Mouse (Mus musculus) hindbrain, postnatal 0 days (tissue): ENCODE results near the gene Zfp787. TPM values are rescaled to one million over a fixed set of nuclear protein-coding genes. Genes with fewer than 3 reads are reported as not detected.

Experiments
- ATAC-seq: fragments of 200-750 bp; cut with Nextera tagmentation; 2 replicates; pipeline ENCODE4 v1.8.0; 2017; ENCODE audit warnings: mild to moderate bottlenecking, moderate TSS enrichment, moderate library complexity
- DNase-seq: peaks from one replicate; pipeline ENCODE4 v3.0.0-alpha.2; 2015; ENCODE audit warnings: low spot score
- H3K27ac ChIP-seq: fragments of 300-500 bp; sonication (generic); 2 replicates; pipeline ENCODE4 v1.5.1; 2014; ENCODE audit warnings: mild to moderate bottlenecking
- H3K27me3 ChIP-seq: fragments of 300-500 bp; sonication (generic); 2 replicates; pipeline ENCODE4 v1.6.1; 2014; ENCODE audit warnings: low read length, mixed read lengths; ENCODE audit not compliant: insufficient read depth
- H3K36me3 ChIP-seq: fragments of 300-500 bp; sonication (generic); 2 replicates; pipeline ENCODE4 v1.6.1; 2014; ENCODE audit warnings: low read length, mixed read lengths; ENCODE audit not compliant: insufficient read depth
- H3K4me1 ChIP-seq: fragments of 300-500 bp; sonication (generic); 2 replicates; pipeline ENCODE4 v1.6.1; 2014; ENCODE audit warnings: antibody characterized with exemption, low read length, mixed read lengths; ENCODE audit not compliant: insufficient read depth
- H3K4me2 ChIP-seq: fragments of 300-500 bp; sonication (generic); 2 replicates; pipeline ENCODE4 v1.6.1; 2014; ENCODE audit warnings: low read depth, mild to moderate bottlenecking, low read length, moderate library complexity, mixed read lengths
- H3K4me3 ChIP-seq: fragments of 300-500 bp; sonication (generic); 2 replicates; pipeline ENCODE4 v1.5.1; 2014; ENCODE audit warnings: low read length
- H3K9ac ChIP-seq: fragments of 300-500 bp; sonication (generic); replicated peaks from 2 replicates; pipeline ENCODE4 v1.6.1; 2014; ENCODE audit warnings: mild to moderate bottlenecking, low read length, moderate library complexity, mixed read lengths
- H3K9me3 ChIP-seq: fragments of 300-500 bp; sonication (generic); 2 replicates; pipeline ENCODE4 v1.6.1; 2016; ENCODE audit warnings: low read length, mixed read lengths
- CTCF ChIP-seq: IDR thresholded peaks from 2 replicates; pipeline ENCODE4 v1.5.1; 2016; ENCODE audit warnings: antibody characterized with exemption, control low read depth, low read depth
- WGBS: fragments of 180-500 bp; shearing (Covaris S2); extraction: QIAGEN DNeasy Blood & Tissue Kit; methylation state at CpG from one replicate; pipeline ENCODE4 v1.1.7; 2014; 5-methylcytosine and 5-hydroxymethylcytosine counted together
- polyA plus RNA-seq: library from polyadenylated mRNA; unstranded; fragments of >200 nt; fragmentation: Nextera tagmentation; extraction: Ambion mirVana; gene quantifications from 2 replicates; pipeline ENCODE4 v1.2.1, GENCODE M21; 2015
- total RNA-seq: library from RNA; depleted of rRNA; stranded (reverse); fragments of >200 nt; gene quantifications from 2 replicates; pipeline ENCODE4 v1.2.3, GENCODE M21; 2014

Zfp787 gene
- total and polyA plus RNA-seq, 2 experiments from 2014 or later: 61.4 to 71.0 TPM

- Histone ChIP-seq H3K4me1 (no peaks in the 10 kb centered on the region), H3K36me3 (peaks cover 22% of the 10 kb centered on the region), H3K9me3 (no peaks in the 10 kb centered on the region), H3K4me2 (no peak overlapping the region), H3K4me3 (no peak overlapping the region), H3K9ac (no peak overlapping the region), H3K27ac (no peak overlapping the region), H3K27me3 (no peaks in the 10 kb centered on the region)
- ATAC-seq: no peak
- DNase-seq: no peak
- 73% methylated on average over 2 of the region's 2 CpGs for WGBS
- TF ChIP-seq CTCF: no peak
Measured at GRCm38 (mm10) chr7:6186756-6187155, 31.0 kb upstream of the Zfp787 start.

- Histone ChIP-seq H3K27ac (no peak overlapping the region), H3K4me2 (no peak overlapping the region), H3K9me3 (no peaks in the 10 kb centered on the region), H3K4me3 (no peak overlapping the region), H3K9ac (no peak overlapping the region), H3K36me3 (peaks cover 22% of the 10 kb centered on the region), H3K4me1 (no peaks in the 10 kb centered on the region), H3K27me3 (no peaks in the 10 kb centered on the region)
- 98% methylated on average over 2 of the region's 2 CpGs for WGBS
- ATAC-seq (no peak), DNase-seq (no peak)
- TF ChIP-seq CTCF: no peak
Measured at GRCm38 (mm10) chr7:6186176-6186575, 30.4 kb upstream of the Zfp787 start.

- no peaks in the 10 kb centered on the region for H3K4me1 ChIP-seq
- peaks cover 22% of the 10 kb centered on the region for H3K36me3 ChIP-seq
- no peak for DNase-seq
- H3K9me3 ChIP-seq: no peaks in the 10 kb centered on the region
- H3K27ac ChIP-seq: no peak overlapping the region
- H3K9ac ChIP-seq: no peak overlapping the region
- no peaks in the 10 kb centered on the region for H3K27me3 ChIP-seq
- no peak for TF ChIP-seq CTCF
- no peak overlapping the region for H3K4me3 ChIP-seq
- no peak for ATAC-seq
- WGBS: 91% methylated on average over 1 of the region's 1 CpGs
- no peak overlapping the region for H3K4me2 ChIP-seq
Measured at GRCm38 (mm10) chr7:6185391-6185790, 29.6 kb upstream of the Zfp787 start.

GRCm38 (mm10) chr7:6184521-6184920, 28.7 kb upstream of the Zfp787 start:
- H3K27ac ChIP-seq: no peak overlapping the region
- ATAC-seq (no peak), DNase-seq (no peak)
- H3K9me3 ChIP-seq: no peaks in the 10 kb centered on the region
- H3K4me1 ChIP-seq: no peaks in the 10 kb centered on the region
- H3K9ac ChIP-seq: no peak overlapping the region
- H3K4me2 ChIP-seq: no peak overlapping the region
- H3K27me3 ChIP-seq: no peaks in the 10 kb centered on the region
- 75% methylated on average over 8 of the region's 8 CpGs for WGBS
- peaks cover 19% of the 10 kb centered on the region for H3K36me3 ChIP-seq
- no peak for TF ChIP-seq CTCF
- H3K4me3 ChIP-seq: no peak overlapping the region

GRCm38 (mm10) chr7:6183802-6184201, 28.0 kb upstream of the Zfp787 start:
- Histone ChIP-seq H3K27me3 (no peaks in the 10 kb centered on the region), H3K4me3 (no peak overlapping the region), H3K9me3 (no peaks in the 10 kb centered on the region), H3K27ac (no peak overlapping the region), H3K36me3 (peaks cover 21% of the 10 kb centered on the region), H3K9ac (no peak overlapping the region), H3K4me2 (no peak overlapping the region), H3K4me1 (no peaks in the 10 kb centered on the region)
- DNase-seq: no peak
- ATAC-seq: peak; percentile 10; the same call in 1 of the 2 replicates
- no peak for TF ChIP-seq CTCF
- WGBS: 92% methylated on average over 19 of the region's 19 CpGs

GRCm38 (mm10) chr7:6182882-6183281, 27.1 kb upstream of the Zfp787 start:
- H3K4me2 ChIP-seq: no peak overlapping the region
- no peaks in the 10 kb centered on the region for H3K9me3 ChIP-seq
- TF ChIP-seq CTCF: no peak
- ATAC-seq (no peak), DNase-seq (no peak)
- H3K27me3 ChIP-seq: no peaks in the 10 kb centered on the region
- no peak overlapping the region for H3K4me3 ChIP-seq
- H3K36me3 ChIP-seq: peaks cover 15% of the 10 kb centered on the region
- H3K9ac ChIP-seq: no peak overlapping the region
- H3K27ac ChIP-seq: no peak overlapping the region
- H3K4me1 ChIP-seq: no peaks in the 10 kb centered on the region

- no peak for TF ChIP-seq CTCF
- DNase-seq (no peak), ATAC-seq (no peak)
- Histone ChIP-seq H3K4me2 (no peak overlapping the region), H3K27me3 (no peaks in the 10 kb centered on the region), H3K27ac (no peak overlapping the region), H3K4me1 (no peaks in the 10 kb centered on the region), H3K9me3 (no peaks in the 10 kb centered on the region), H3K9ac (no peak overlapping the region), H3K4me3 (no peak overlapping the region), H3K36me3 (peaks cover 5% of the 10 kb centered on the region; the same call in 1 of the 2 replicates)
Measured at GRCm38 (mm10) chr7:6179013-6179412, 23.2 kb upstream of the Zfp787 start.
